Mouse (Mus musculus): ENCODE results near the gene Fbxo44.

Fbxo44 gene

GRCm38 (mm10) chr4:148164461-148164860 is 4.2 kb upstream of the Fbxo44 start:
- DNase-seq = no peak

GRCm38 (mm10) chr4:148164002-148164439 is 3.7 kb upstream of the Fbxo44 start:
- DNase-seq = peak; percentile 91

- peak; percentile 97 to 98 for DNase-seq
These were observed 492 bp downstream of the Fbxo44 start for GRCm38 (mm10) chr4:148159544-148160435.

GRCm38 (mm10) chr4:148158436-148159348 is 1.6 kb downstream of the Fbxo44 start:
- DNase-seq = peak; percentile 14 to 36

GRCm38 (mm10) chr4:148154982-148155381 is 5.3 kb downstream of the Fbxo44 start:
- peak; percentile 51 to 82 for DNase-seq

DNA sequence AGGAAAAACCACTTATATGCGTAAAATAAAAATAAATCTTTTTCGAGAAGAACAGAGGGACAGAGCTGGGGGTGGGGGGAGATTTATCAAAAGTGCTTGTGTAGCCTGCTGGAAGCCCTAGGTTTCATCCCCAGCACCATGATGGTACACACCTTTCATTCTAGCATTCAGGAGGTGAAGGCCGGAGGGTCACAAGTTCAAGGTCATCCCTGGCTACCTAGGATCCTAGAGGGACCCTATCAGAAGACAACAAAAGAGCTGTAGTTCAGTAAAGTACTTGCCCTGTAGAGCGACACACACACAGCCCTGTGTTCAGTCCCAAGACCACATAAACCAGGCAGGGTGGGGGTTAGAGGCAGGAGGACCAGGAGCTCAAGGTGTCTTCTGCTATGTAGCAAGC is 6.3 kb downstream of the Fbxo44 start:
- DNase-seq = no peak

DNA sequence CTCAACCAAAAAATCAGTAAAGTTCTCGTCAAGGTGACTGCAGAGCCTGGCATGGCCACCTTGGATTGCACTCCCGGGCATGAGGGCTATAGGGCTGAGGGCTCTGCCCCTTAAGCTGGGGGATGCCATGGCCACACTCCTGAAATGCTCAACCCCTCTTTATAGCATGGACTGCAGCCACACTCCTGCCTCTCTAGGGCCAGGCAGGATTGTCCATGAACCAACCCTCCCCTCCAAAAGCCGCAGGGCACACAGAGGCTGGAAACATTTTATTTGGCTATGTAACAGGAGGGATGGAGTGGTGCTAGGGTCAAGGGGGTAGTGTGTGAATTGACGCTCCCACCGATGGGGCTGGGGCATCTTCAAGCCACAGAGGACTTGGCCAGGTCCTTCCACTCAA is 7.7 kb downstream of the Fbxo44 start:
- DNase-seq = no peak

DNA sequence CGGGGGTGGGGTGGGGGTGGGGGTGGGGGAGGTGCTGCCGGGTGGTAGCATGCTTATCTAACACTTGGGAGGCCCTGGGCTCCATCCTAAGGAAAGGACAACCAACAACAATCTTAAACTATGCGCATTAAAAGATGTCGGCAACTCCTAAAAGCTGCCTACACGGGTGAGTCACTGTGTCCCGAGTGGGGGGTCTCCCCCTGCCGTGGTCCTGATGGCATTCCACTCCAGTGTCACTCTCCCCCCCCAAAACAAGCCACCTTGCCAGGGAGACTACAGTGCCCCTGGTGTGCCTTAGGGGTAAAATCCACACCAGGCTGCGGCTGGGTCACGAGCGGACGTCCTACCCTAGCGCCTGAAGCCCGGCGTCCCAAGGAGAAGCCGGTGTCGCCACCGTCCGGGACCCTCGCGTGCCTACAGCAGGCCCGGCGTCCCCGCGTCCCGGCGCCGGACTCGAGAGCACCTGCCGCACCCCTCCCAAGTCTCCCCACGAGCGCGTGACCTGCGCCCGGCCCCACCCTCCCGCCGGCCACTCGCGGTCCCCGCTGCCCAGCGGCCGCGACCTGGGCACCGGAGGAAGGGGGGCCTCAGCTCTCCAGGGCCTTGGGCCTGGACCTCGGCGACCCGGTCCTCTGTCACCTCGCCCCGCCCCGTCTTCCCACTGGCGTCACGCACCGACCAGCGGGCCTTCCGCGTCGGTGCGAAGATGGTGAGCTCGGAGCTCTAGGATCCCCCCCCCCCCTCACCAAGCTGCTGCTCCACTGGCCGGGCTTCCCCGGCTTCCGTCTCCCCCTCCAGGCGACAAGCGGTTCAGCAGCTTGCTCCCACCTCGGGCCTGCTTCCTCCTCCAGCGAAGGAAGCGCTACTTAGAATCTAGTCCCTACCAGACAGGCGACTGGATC is 8.8 kb downstream of the Fbxo44 start, which contains the start of gene Fbxo6:
Gene Fbxo6, minus strand, starts transcription at position 874 of the 902 bp plus-strand sequence.
- peak; percentile 90 to 94 for DNase-seq

DNA sequence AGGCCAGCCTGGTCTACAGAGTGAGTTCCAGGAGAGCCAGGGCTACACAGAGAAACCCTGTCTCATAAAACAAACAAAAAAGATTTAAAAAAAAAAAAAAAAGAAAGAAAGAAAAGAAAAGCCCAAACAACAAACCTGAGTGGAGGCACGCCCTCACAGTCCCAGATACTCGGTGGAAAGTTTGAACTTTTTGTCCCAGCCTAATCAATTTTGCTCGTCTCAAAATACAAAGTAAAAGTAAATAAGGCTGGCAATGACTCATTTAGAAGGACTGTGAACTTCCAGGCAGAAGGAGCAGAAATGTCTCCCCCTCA is 9.4 kb downstream of the Fbxo44 start:
- DNase-seq = no peak

DNA sequence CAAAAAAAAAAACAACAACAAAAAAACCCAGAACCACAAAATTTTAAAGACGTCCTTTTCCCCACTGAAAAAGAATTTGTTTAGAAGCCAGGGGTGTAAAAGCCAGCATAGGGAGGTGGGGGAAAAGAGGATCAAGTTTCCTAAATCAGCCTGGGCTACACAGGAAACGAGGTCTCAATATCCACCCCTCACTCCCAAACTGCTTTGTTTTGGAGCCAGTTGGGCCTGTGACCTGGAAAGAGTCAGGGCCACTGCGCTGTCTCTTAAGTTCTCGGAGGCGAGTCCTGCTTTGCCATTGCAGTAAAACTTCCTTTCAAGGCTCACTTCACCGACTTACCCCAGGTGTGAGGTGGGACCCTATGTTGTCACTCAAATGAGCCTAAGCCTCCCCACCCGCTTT is 10.0 kb downstream of the Fbxo44 start:
- no peak for DNase-seq

DNA sequence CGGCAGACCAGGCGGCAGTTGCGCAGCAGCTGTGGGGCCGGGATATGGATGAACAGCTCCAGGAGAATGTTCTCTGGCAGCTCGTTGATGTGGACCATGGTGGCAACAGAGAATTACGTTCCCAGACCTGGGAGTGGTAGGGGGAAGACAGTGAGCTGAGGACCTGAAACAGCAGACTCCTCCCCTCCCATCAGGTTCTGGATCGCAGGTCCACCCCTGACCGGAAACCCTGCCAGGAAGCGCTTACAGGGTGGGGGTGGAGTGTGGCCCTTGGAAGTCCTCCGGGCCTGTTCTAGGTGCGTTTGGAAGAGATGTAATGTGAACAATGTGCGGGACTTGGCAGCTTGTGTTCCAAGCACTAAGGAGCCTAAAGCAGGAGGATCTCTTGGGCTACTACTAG is 10.7 kb downstream of the Fbxo44 start:
- peak in 1 of 2 experiments; percentile 38 for DNase-seq

- no peak for DNase-seq
These were observed 12.6 kb downstream of the Fbxo44 start for GRCm38 (mm10) chr4:148147714-148148113.

GRCm38 (mm10) chr4:148143721-148144120 is 16.6 kb downstream of the Fbxo44 start:
- no peak for DNase-seq

- DNase-seq = peak; percentile 96 to 98
These were observed 19.9 kb downstream of the Fbxo44 start for GRCm38 (mm10) chr4:148140098-148141011.

DNA sequence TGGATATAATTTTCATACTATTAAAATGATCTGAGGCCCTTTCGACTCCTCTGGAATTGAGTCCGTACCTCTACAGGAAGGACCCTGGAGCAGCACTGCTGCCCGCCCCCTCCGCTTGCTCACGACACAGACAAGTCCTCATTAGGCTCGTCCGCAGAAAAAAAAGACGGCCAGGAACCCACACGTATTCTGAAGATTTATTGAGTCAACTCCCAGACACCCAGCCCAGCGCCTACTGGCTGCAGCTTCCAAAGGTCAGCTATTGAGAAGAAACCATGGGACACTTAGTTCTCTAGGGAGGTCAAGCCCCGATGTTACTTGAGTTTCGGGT is 20.6 kb downstream of the Fbxo44 start:
- no peak for DNase-seq

GRCm38 (mm10) chr4:148137503-148137902 is 22.8 kb downstream of the Fbxo44 start:
- DNase-seq = no peak

DNA sequence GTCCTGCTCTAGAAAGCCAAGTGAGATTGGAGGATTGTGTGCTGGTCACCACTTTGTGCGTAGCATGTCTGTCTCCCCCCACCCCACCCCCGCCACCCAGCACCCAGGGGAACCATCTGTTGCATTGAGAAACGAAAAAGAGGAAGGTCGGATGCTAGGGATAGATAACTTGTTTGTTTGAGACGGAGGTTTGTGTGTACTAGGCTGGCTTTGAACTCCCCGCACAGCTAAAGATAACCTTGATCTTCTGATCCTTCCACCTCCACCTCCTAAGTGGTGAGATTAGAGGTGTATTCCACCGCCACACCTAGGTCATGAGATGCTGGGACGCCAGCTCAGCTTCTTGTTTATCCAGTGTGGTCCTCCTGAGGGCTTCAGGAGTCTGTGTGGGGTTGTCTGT is 25.3 kb downstream of the Fbxo44 start:
- DNase-seq = no peak

- peak in 1 of 2 experiments; percentile 24 for DNase-seq
These were observed 28.7 kb downstream of the Fbxo44 start for GRCm38 (mm10) chr4:148131497-148132081.

GRCm38 (mm10) chr4:148130561-148131413 is 29.5 kb downstream of the Fbxo44 start, which contains the start of gene Draxin:
Draxin (minus strand) TSS chr4:148130698.
- DNase-seq = peak; percentile 44 to 64

DNA sequence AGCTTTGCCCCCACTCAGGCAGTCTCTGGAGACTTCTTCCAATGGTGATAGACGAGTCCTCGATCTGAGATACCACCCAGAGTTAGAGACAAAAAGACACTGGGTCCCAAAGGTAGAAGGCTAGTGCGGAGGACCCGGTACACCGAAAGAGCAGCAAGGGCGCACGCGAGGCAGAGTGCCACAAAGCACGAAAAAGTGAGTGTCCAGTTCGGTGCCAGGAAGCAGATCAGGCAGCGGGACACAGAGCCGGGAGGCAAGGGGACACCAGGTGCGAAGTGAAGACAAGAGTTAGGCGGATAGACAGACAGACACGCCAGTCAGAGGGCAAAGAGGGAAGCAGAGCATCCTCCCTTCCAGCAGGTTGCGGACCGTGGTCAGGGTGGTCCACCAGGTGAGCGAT is 30.1 kb downstream of the Fbxo44 start, which contains the start of gene Mad2l2:
Gene Mad2l2, plus strand, starts transcription at position 252 of the 400 bp plus-strand sequence.
- peak in 1 of 2 experiments; percentile 17 for DNase-seq
